21 mouse cellular contexts compared by ENCODE assay signal in genomic region chr6:13108662-13109061, GRCm38 (mm10).
"Had no signal": no experiment of that assay in that cellular context is flagged by ENCODE, and none has a peak within 500 bp of the region (broad histone marks: within the 10 kb centered on the region; RNA-seq: fewer than 3 reads in every experiment).

No protein-coding gene starts in this region.

- ATAC-seq: hindbrain, embryonic 16.5 days; inflammation-experienced regulatory T-cells, adult 6 months; intestine, embryonic 15.5 days; intestine, postnatal 0 days; liver, embryonic 12.5 days had no signal

- H3K4me3 ChIP-seq: heart, embryonic 10.5 days; heart, embryonic 12.5 days; hindbrain, embryonic 10.5 days; hindbrain, embryonic 12.5 days; intestine, embryonic 15.5 days; limb, embryonic 13.5 days; limb, embryonic 15.5 days; liver, embryonic 12.5 days had no signal

- H3K27me3 ChIP-seq: heart, embryonic 12.5 days; hindbrain, embryonic 12.5 days; intestine, embryonic 15.5 days; limb, embryonic 13.5 days; limb, embryonic 15.5 days; liver, embryonic 12.5 days had no signal

- H3K27ac ChIP-seq: heart, embryonic 10.5 days; hindbrain, embryonic 10.5 days; hindbrain, embryonic 12.5 days; hindbrain, embryonic 14.5 days; intestine, embryonic 15.5 days; limb, embryonic 13.5 days; limb, embryonic 15.5 days; liver, embryonic 12.5 days; liver, embryonic 14.5 days had no signal

- DNase-seq: gastrocnemius, postnatal 14 days; heart, postnatal 10 days; heart, postnatal 4 days; kidney, adult 18-20 months; kidney, adult 8-10 months; kidney, postnatal 10 days; kidney, postnatal 36 days; left cerebral cortex, postnatal 4 days had no signal
